19 mouse cellular contexts compared by ENCODE assay signal in genomic region chr13:81045345-81045744, GRCm38 (mm10).
DNase-seq lines count a peak whose midpoint lies in the region; ATAC-seq lines count a peak whose summit lies in the region.
"Had no signal": no experiment of that assay in that cellular context is flagged by ENCODE, and none has a peak within 500 bp of the region (broad histone marks: within the 10 kb centered on the region; RNA-seq: fewer than 3 reads in every experiment).

No protein-coding gene starts in this region.

- no peak overlapping the region for H3K4me2 ChIP-seq in midbrain, embryonic 14.5 days (ENCODE audit: low read length)
- H3K4me2 ChIP-seq: heart, embryonic 11.5 days; lung, embryonic 15.5 days; neural tube, embryonic 12.5 days had no signal

- intact Hi-C loops in heart, postnatal 36 days (cut with DNase I) = no loop called here

- H3K36me3 ChIP-seq in midbrain, embryonic 14.5 days (ENCODE audit: control insufficient read depth, insufficient read depth, low read length) = no peaks in the 10 kb centered on the region
- H3K36me3 ChIP-seq in midbrain, embryonic 10.5 days = no peaks in the 10 kb centered on the region
- H3K36me3 ChIP-seq: embryonic facial prominence, embryonic 10.5 days; lung, embryonic 15.5 days; neural tube, embryonic 12.5 days had no signal

- H3K4me1 ChIP-seq in midbrain, embryonic 14.5 days (ENCODE audit: control insufficient read depth, insufficient read depth, low read length) = no peaks in the 10 kb centered on the region
- 0 out of 2 replicates have a peak, but pooled peaks cover 4% of the 10 kb centered on the region for H3K4me1 ChIP-seq in midbrain, embryonic 10.5 days
- H3K4me1 ChIP-seq: embryonic facial prominence, embryonic 10.5 days; lung, embryonic 15.5 days; neural tube, embryonic 12.5 days had no signal

- ATAC-seq in frontal cortex, adult (ENCODE audit: low TSS enrichment) = peak; percentile 90
- no peak; the same call in 1 of the 2 replicates for ATAC-seq in midbrain, embryonic 14.5 days (ENCODE audit: low FRiP score, low TSS enrichment)
- ATAC-seq: activated CD4-positive, CD25-positive, alpha-beta regulatory T cell, adult 4 months; intestine, postnatal 0 days; Patski had no signal

- H3K4me3 ChIP-seq in midbrain, embryonic 14.5 days (replicated peaks; ENCODE audit: low read depth, low read length) = no peak overlapping the region
- no peak overlapping the region for H3K4me3 ChIP-seq in midbrain, embryonic 10.5 days
- H3K4me3 ChIP-seq: embryonic facial prominence, embryonic 10.5 days; lung, embryonic 15.5 days; neural tube, embryonic 12.5 days had no signal

- DNase-seq in frontal cortex, adult 2 months (ENCODE audit: extremely low spot score in 1 of 2, low spot score in 1 of 2) = no peak
- DNase-seq in midbrain, embryonic 14.5 days = peak; percentile 40
- DNase-seq in midbrain, embryonic 10.5 days (ENCODE audit: low spot score) = no peak
- peak; percentile 3 for DNase-seq in layer of hippocampus, adult 9-10 months (ENCODE audit: low spot score)
- peak; percentile 6 for DNase-seq in telencephalon, adult 2 months (ENCODE audit: low read depth, low spot score)
- no peak for DNase-seq in heart, postnatal 36 days
- DNase-seq: adrenal gland, postnatal 14 days; cerebellum, postnatal 36 days; thymus, postnatal 25 days had no signal

- 65% methylated on average over 11 of the region's 11 CpGs for WGBS in midbrain, embryonic 14.5 days
- 84% methylated on average over 11 of the region's 11 CpGs for WGBS in midbrain, embryonic 10.5 days

- H3K9me3 ChIP-seq in midbrain, embryonic 14.5 days (ENCODE audit: control insufficient read depth, low read length) = no peaks in the 10 kb centered on the region
- no peaks in the 10 kb centered on the region for H3K9me3 ChIP-seq in midbrain, embryonic 10.5 days (replicated peaks)
- H3K9me3 ChIP-seq: embryonic facial prominence, embryonic 10.5 days; lung, embryonic 15.5 days; neural tube, embryonic 12.5 days had no signal

- H3K27me3 ChIP-seq in midbrain, embryonic 14.5 days (ENCODE audit: control insufficient read depth, insufficient read depth, low read length) = no peaks in the 10 kb centered on the region
- H3K27me3 ChIP-seq in midbrain, embryonic 10.5 days (ENCODE audit: low read depth, poor library complexity, severe bottlenecking) = no peaks in the 10 kb centered on the region
- H3K27me3 ChIP-seq: lung, embryonic 15.5 days; neural tube, embryonic 12.5 days; Patski had no signal

- H3K9ac ChIP-seq in midbrain, embryonic 14.5 days (replicated peaks; ENCODE audit: low read length) = no peak overlapping the region
- H3K9ac ChIP-seq: lung, embryonic 15.5 days; neural tube, embryonic 12.5 days had no signal

- H3K27ac ChIP-seq in midbrain, embryonic 14.5 days (replicated peaks; ENCODE audit: low read depth, low read length) = no peak overlapping the region
- H3K27ac ChIP-seq in midbrain, embryonic 10.5 days (replicated peaks) = no peak overlapping the region
- H3K27ac ChIP-seq: embryonic facial prominence, embryonic 10.5 days; lung, embryonic 15.5 days; macrophage; neural tube, embryonic 12.5 days; stomach, postnatal 0 days had no signal

Comparison
In these comparisons a context has a peak if more than half of its experiments do, and no peak if none do; other contexts are left out.
1. DNase-seq: peak in midbrain, embryonic 14.5 days (single experiment), layer of hippocampus, adult 9-10 months (single experiment) and telencephalon, adult 2 months (single experiment); none in frontal cortex, adult 2 months (0 of 2), midbrain, embryonic 10.5 days (single experiment) and heart, postnatal 36 days (0 of 2).